Mouse (Mus musculus): Measurements from ENCODE around the gene Tmem158.

Gene Tmem158

GRCm38 (mm10) chr9:123260611-123261021 is at the start of gene Tmem158:
Gene Tmem158 (minus strand): TSS chr9:123260764.
- in situ Hi-C loops (cut with MboI; ENCODE audit: low sequenced_read_pairs) = no loop called here

- in situ Hi-C loops (cut with MboI; ENCODE audit: low sequenced_read_pairs) = no loop called here
These were observed 49.3 kb upstream of the Tmem158 start for GRCm38 (mm10) chr9:123309685-123310365.

GRCm38 (mm10) chr9:123309073-123309472 is 48.5 kb upstream of the Tmem158 start:
- in situ Hi-C loops (cut with MboI; ENCODE audit: low sequenced_read_pairs) = no loop called here

GRCm38 (mm10) chr9:123304917-123305316 is 44.4 kb upstream of the Tmem158 start:
- in situ Hi-C loops (cut with MboI; ENCODE audit: low sequenced_read_pairs) = no loop called here

GRCm38 (mm10) chr9:123303952-123304351 is 43.4 kb upstream of the Tmem158 start:
- in situ Hi-C loops (cut with MboI; ENCODE audit: low sequenced_read_pairs) = no loop called here

- in situ Hi-C loops (cut with MboI; ENCODE audit: low sequenced_read_pairs) = no loop called here
These were observed 42.3 kb upstream of the Tmem158 start for GRCm38 (mm10) chr9:123302759-123303313.

- in situ Hi-C loops (cut with MboI; ENCODE audit: low sequenced_read_pairs) = no loop called here
These were observed 37.3 kb upstream of the Tmem158 start for GRCm38 (mm10) chr9:123297862-123298261.

- in situ Hi-C loops (cut with MboI; ENCODE audit: low sequenced_read_pairs) = no loop called here
These were observed 35.7 kb upstream of the Tmem158 start for GRCm38 (mm10) chr9:123296229-123296628.

GRCm38 (mm10) chr9:123294581-123294980 is 34.0 kb upstream of the Tmem158 start:
- in situ Hi-C loops (cut with MboI; ENCODE audit: low sequenced_read_pairs) = no loop called here

- in situ Hi-C loops (cut with MboI; ENCODE audit: low sequenced_read_pairs) = no loop called here
These were observed 27.8 kb upstream of the Tmem158 start for GRCm38 (mm10) chr9:123288378-123288777.

GRCm38 (mm10) chr9:123285623-123286022 is 25.1 kb upstream of the Tmem158 start:
- in situ Hi-C loops (cut with MboI; ENCODE audit: low sequenced_read_pairs) = no loop called here

- in situ Hi-C loops (cut with MboI; ENCODE audit: low sequenced_read_pairs) = no loop called here
These were observed 20.2 kb upstream of the Tmem158 start for GRCm38 (mm10) chr9:123280775-123281174.

- in situ Hi-C loops (cut with MboI; ENCODE audit: low sequenced_read_pairs) = no loop called here
These were observed 17.4 kb upstream of the Tmem158 start for GRCm38 (mm10) chr9:123278003-123278402.

GRCm38 (mm10) chr9:123275373-123275772 is 14.8 kb upstream of the Tmem158 start:
- in situ Hi-C loops (cut with MboI; ENCODE audit: low sequenced_read_pairs) = no loop called here

GRCm38 (mm10) chr9:123274674-123275073 is 14.1 kb upstream of the Tmem158 start:
- in situ Hi-C loops (cut with MboI; ENCODE audit: low sequenced_read_pairs) = no loop called here

- in situ Hi-C loops (cut with MboI; ENCODE audit: low sequenced_read_pairs) = no loop called here
These were observed 13.3 kb upstream of the Tmem158 start for GRCm38 (mm10) chr9:123273876-123274275.

GRCm38 (mm10) chr9:123271552-123271951 is 11.0 kb upstream of the Tmem158 start:
- in situ Hi-C loops (cut with MboI; ENCODE audit: low sequenced_read_pairs) = no loop called here

- in situ Hi-C loops (cut with MboI; ENCODE audit: low sequenced_read_pairs) = no loop called here
These were observed 9.5 kb upstream of the Tmem158 start for GRCm38 (mm10) chr9:123269906-123270558.

GRCm38 (mm10) chr9:123259896-123260610 is 511 bp downstream of the Tmem158 start:
- in situ Hi-C loops (cut with MboI; ENCODE audit: low sequenced_read_pairs) = loop anchor here (5.0 to 10.0 kb wide), 2 partner anchors 98 to 185 kb away; no protein-coding TSS in a partner anchor

- in situ Hi-C loops (cut with MboI; ENCODE audit: low sequenced_read_pairs) = loop anchor here (5.0 to 10.0 kb wide), 2 partner anchors 97 to 185 kb away; no protein-coding TSS in a partner anchor
These were observed 1.1 kb downstream of the Tmem158 start for GRCm38 (mm10) chr9:123259461-123259895.

GRCm38 (mm10) chr9:123258796-123259195 is 1.8 kb downstream of the Tmem158 start:
- in situ Hi-C loops (cut with MboI; ENCODE audit: low sequenced_read_pairs) = loop anchor here (5.0 to 10.0 kb wide), 2 partner anchors 96 to 186 kb away; no protein-coding TSS in a partner anchor
